Mouse (Mus musculus): ENCODE measurements around the gene Ttll11. TPM values are rescaled to one million over a fixed set of nuclear protein-coding genes. Genes with fewer than 3 reads are reported as not detected.

Ttll11 gene
- polyA plus RNA-seq, 1 experiment from 2014 or later: 1.5 TPM

DNA sequence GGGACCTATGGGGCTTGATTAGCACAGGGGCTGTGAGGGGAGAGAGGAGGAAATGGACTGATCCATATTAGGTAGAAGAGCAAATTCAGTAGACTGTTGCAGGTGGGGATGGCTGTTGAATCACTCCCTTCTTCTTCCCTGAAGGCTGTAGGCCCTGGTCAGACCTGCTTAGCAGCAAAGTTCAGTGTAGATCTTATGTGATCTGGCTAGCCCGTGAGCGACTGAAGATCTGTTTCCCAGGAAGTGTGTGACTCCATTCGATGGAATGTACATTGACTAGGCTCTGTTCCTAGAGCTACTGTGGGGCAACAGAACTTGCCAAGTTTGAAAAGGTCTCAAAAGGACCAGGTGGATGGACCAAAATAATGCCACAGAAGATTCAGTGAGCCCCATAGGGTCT, 276.5 kb downstream of the Ttll11 start:
- Histone ChIP-seq H3K36me3 (ENCODE audit: insufficient read depth, low read length) (0 out of 2 replicates have a peak, but pooled peaks cover 4% of the 10 kb centered on the region), H3K4me3 (replicated peaks; ENCODE audit: low read depth, low read length) (no peak overlapping the region), H3K27ac (no peak overlapping the region), H3K9me3 (replicated peaks; ENCODE audit: low read length) (no peaks in the 10 kb centered on the region), H3K27me3 (ENCODE audit: insufficient read depth, low read length) (no peaks in the 10 kb centered on the region), H3K4me1 (replicated peaks; ENCODE audit: insufficient read depth, low read length) (no peaks in the 10 kb centered on the region; the same call in 1 of the 2 replicates), H3K4me2 (ENCODE audit: low read length) (no peak overlapping the region), H3K9ac (ENCODE audit: low read depth, low read length) (no peak overlapping the region)
- DNase-seq (ENCODE audit: low spot score): no peak
- TF ChIP-seq CTCF (IDR thresholded peaks at IDR 0.05; ENCODE audit: low read depth): no peak
- no peak for ATAC-seq (replicated peaks; ENCODE audit: low FRiP score, low read depth)
- WGBS: 78% methylated on average over 3 of the region's 3 CpGs

DNA sequence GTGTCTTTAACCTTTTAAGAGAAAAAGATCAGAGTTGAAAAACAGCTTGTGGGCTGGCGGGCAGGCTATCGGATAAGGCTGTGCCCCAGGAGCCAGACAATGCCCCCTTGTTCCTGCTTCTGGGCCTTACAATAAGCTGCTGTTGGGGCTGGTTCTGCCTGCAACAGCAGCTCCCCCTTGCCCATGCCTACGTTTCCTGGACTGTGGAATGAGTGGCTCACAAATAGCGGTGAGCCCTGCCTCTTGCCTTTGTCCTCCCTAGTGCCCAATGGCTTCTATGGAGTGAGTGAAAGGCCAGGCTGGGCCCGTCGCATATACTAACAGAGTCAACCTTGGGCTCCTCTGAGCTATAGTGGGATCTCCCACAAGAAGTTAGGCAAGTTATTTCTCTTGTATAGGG, 277.1 kb downstream of the Ttll11 start:
- WGBS: 75% methylated on average over 6 of the region's 6 CpGs

DNA sequence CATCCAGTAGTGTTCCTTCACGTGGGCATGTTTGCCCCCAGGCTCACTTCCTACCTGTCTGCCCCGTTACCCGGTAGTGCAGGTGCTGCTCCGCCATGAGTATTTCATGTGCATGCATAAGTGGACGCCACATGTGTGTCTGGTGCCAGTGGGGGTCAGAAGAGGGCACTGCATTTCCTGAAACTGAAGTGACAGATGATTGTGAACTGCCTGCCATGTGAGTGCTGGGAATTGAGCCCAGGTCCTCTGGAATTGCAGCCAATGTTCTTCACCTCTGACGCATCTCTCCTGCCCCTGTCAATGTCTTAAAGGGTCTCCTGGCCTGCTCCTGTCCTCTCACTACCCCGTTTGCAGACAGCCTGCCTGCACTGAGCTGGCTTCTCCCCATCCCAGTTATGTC, 277.7 kb downstream of the Ttll11 start:
- Histone ChIP-seq H3K9ac (ENCODE audit: low read depth, low read length) (no peak overlapping the region), H3K4me1 (replicated peaks; ENCODE audit: insufficient read depth, low read length) (peaks cover 9% of the 10 kb centered on the region)

More for the DNA sequence above, 277.1 kb downstream of the Ttll11 start:
- no peak overlapping the region for H3K4me2 ChIP-seq (ENCODE audit: low read length)
- H3K9ac ChIP-seq (ENCODE audit: low read depth, low read length): no peak overlapping the region
- ATAC-seq (replicated peaks; ENCODE audit: low FRiP score, low read depth) (no peak), DNase-seq (ENCODE audit: low spot score) (no peak)
- no peak for TF ChIP-seq CTCF (IDR thresholded peaks at IDR 0.05; ENCODE audit: low read depth)
- H3K36me3 ChIP-seq (ENCODE audit: insufficient read depth, low read length): 0 out of 2 replicates have a peak, but pooled peaks cover 3% of the 10 kb centered on the region
- H3K9me3 ChIP-seq (replicated peaks; ENCODE audit: low read length): no peaks in the 10 kb centered on the region
- no peak overlapping the region for H3K4me3 ChIP-seq (replicated peaks; ENCODE audit: low read depth, low read length)
- no peak overlapping the region for H3K27ac ChIP-seq
- H3K27me3 ChIP-seq (ENCODE audit: insufficient read depth, low read length): no peaks in the 10 kb centered on the region
- peaks cover 4% of the 10 kb centered on the region; the same call in 1 of the 2 replicates for H3K4me1 ChIP-seq (replicated peaks; ENCODE audit: insufficient read depth, low read length)

More for the DNA sequence above, 277.7 kb downstream of the Ttll11 start:
- ATAC-seq (replicated peaks; ENCODE audit: low FRiP score, low read depth): no peak
- TF ChIP-seq CTCF (IDR thresholded peaks at IDR 0.05; ENCODE audit: low read depth): no peak
- Histone ChIP-seq H3K4me3 (replicated peaks; ENCODE audit: low read depth, low read length) (no peak overlapping the region), H3K36me3 (ENCODE audit: insufficient read depth, low read length) (no peaks in the 10 kb centered on the region), H3K9me3 (replicated peaks; ENCODE audit: low read length) (no peaks in the 10 kb centered on the region), H3K4me2 (ENCODE audit: low read length) (no peak overlapping the region), H3K27me3 (ENCODE audit: insufficient read depth, low read length) (no peaks in the 10 kb centered on the region), H3K27ac (no peak overlapping the region)
- no peak for DNase-seq (ENCODE audit: low spot score)
- 89% methylated on average over 7 of the region's 7 CpGs for WGBS

Other genes starting within 250 kb of the Ttll11 start
- 383 TPM in 2 replicates for gene Ndufa8, start 69.5 kb upstream of the Ttll11 start, polyA plus RNA-seq (2015; fragmentation: Nextera tagmentation; extraction: Ambion mirVana)
- 0.27 and 0.62 TPM in 2 replicates for gene Morn5, start 69.5 kb upstream of the Ttll11 start, polyA plus RNA-seq (2015; fragmentation: Nextera tagmentation; extraction: Ambion mirVana)
- gene Lhx6, start 125.5 kb upstream of the Ttll11 start, polyA plus RNA-seq (2015; fragmentation: Nextera tagmentation; extraction: Ambion mirVana): 1.5 and 1.7 TPM in 2 replicates
- 25.4 and 28.6 TPM in 2 replicates for gene Mrrf, start 156.5 kb upstream of the Ttll11 start, polyA plus RNA-seq (2015; fragmentation: Nextera tagmentation; extraction: Ambion mirVana)
- gene Rbm18, start 156.9 kb upstream of the Ttll11 start, polyA plus RNA-seq (2015; fragmentation: Nextera tagmentation; extraction: Ambion mirVana): 59.8 and 62.5 TPM in 2 replicates